Mouse (Mus musculus) kidney, embryonic 15.5 days (tissue): Measurements from ENCODE around the gene Reep6. TPM values are rescaled to one million over a fixed set of nuclear protein-coding genes. Genes with fewer than 3 reads are reported as not detected.

Experiments
- ATAC-seq: fragments of 200-750 bp; cut with Nextera tagmentation; replicated peaks from 2 replicates; pipeline ENCODE4 v1.8.0; 2017; ENCODE audit warnings: moderate TSS enrichment; ENCODE audit not compliant: low FRiP score
- H3K27ac ChIP-seq: fragments of 300-500 bp; sonication (generic); 2 replicates; pipeline ENCODE4 v1.5.1; 2015; ENCODE audit warnings: mild to moderate bottlenecking, inconsistent platforms
- H3K27me3 ChIP-seq: fragments of 300-500 bp; sonication (generic); 2 replicates; pipeline ENCODE4 v1.6.1; 2015; ENCODE audit warnings: inconsistent platforms
- H3K36me3 ChIP-seq: fragments of 300-500 bp; sonication (generic); 2 replicates; pipeline ENCODE4 v1.6.1; 2015; ENCODE audit warnings: inconsistent platforms
- H3K4me1 ChIP-seq: fragments of 300-500 bp; sonication (generic); 2 replicates; pipeline ENCODE4 v1.6.1; 2015; ENCODE audit warnings: inconsistent platforms
- H3K4me2 ChIP-seq: fragments of 300-500 bp; sonication (generic); 2 replicates; pipeline ENCODE4 v1.6.1; 2015; ENCODE audit warnings: moderate library complexity, mild to moderate bottlenecking, inconsistent platforms
- H3K4me3 ChIP-seq: fragments of 300-500 bp; sonication (generic); replicated peaks from 2 replicates; pipeline ENCODE4 v1.5.1; 2015; ENCODE audit warnings: mild to moderate bottlenecking, inconsistent platforms
- H3K9ac ChIP-seq: fragments of 300-500 bp; sonication (generic); 2 replicates; pipeline ENCODE4 v1.6.1; 2015; ENCODE audit warnings: mild to moderate bottlenecking, inconsistent platforms
- H3K9me3 ChIP-seq: fragments of 300-500 bp; sonication (generic); replicated peaks from 2 replicates; pipeline ENCODE4 v1.6.1; 2016; ENCODE audit warnings: inconsistent platforms
- WGBS: fragments of 180-500 bp; shearing (Covaris S2); methylation state at CpG from one replicate; pipeline ENCODE4 v1.1.7; 2015; ENCODE audit warnings: mixed read lengths; 5-methylcytosine and 5-hydroxymethylcytosine counted together
- polyA plus RNA-seq: library from polyadenylated mRNA; unstranded; fragments of >200 nt; fragmentation: Nextera tagmentation; extraction: Ambion mirVana; gene quantifications from 2 replicates; pipeline ENCODE4 v1.2.1, GENCODE M21; 2015

The Reep6 gene
- polyA plus RNA-seq, 1 experiment from 2014 or later: 10.5 TPM

DNA sequence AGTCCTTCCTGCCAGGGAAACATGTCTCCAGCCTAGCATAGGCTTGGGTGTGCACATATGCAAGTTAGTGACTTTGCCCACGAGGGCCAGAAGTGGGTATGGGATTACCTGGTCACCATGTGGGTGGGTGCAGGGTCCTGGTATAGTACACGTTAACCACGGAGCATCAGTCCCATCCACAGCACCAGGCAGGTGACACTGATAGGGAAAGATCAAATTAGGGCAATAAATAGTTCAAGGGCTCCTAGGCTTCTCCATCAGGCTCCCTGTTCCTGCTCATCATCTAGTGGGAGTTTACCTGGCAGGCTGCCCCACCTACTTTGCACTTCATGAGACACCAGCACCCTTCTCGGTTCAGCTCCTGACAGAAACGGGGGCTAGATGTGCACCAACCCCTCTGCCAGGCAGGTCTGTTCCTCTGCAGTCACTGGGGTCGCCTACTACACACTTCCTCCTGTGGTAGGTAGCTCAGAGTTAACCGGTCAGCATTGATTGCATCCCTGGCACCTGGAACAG lies 34.9 kb upstream of the Reep6 start:
- no peaks in the 10 kb centered on the region for H3K9me3 ChIP-seq
- 49% methylated on average over 7 of the region's 7 CpGs for WGBS
- H3K36me3 ChIP-seq: peaks cover 20% of the 10 kb centered on the region
- peaks cover 52% of the 10 kb centered on the region for H3K4me1 ChIP-seq
- peaks cover 35% of the 10 kb centered on the region for H3K27me3 ChIP-seq
- H3K4me3 ChIP-seq: peak overlapping the region; percentile 91; the same call in 1 of the 2 replicates
- H3K27ac ChIP-seq: peak overlapping the region; percentile 68
- ATAC-seq: no peak
- H3K9ac ChIP-seq: peak overlapping the region; percentile 49; the same call in 1 of the 2 replicates
- no peak overlapping the region; the same call in 1 of the 2 replicates for H3K4me2 ChIP-seq

GRCm38 (mm10) chr10:80295618-80296425 lies 33.9 kb upstream of the Reep6 start, which contains the start of gene Apc2:
TSS of gene Apc2 (plus strand) at chr10:80295977.
- Histone ChIP-seq H3K36me3 (peaks cover 20% of the 10 kb centered on the region), H3K27me3 (peaks cover 44% of the 10 kb centered on the region), H3K9ac (peak within 1 kb of the TSS; percentile 49), H3K4me2 (peak within 1 kb of the TSS; percentile 76), H3K4me3 (peak within 1 kb of the TSS; percentile 45), H3K9me3 (no peaks in the 10 kb centered on the region), H3K27ac (peak within 1 kb of the TSS; percentile 68), H3K4me1 (peaks cover 52% of the 10 kb centered on the region)
- 2% methylated on average over 26 of the region's 26 CpGs for WGBS
- peak; percentile 55 for ATAC-seq

DNA sequence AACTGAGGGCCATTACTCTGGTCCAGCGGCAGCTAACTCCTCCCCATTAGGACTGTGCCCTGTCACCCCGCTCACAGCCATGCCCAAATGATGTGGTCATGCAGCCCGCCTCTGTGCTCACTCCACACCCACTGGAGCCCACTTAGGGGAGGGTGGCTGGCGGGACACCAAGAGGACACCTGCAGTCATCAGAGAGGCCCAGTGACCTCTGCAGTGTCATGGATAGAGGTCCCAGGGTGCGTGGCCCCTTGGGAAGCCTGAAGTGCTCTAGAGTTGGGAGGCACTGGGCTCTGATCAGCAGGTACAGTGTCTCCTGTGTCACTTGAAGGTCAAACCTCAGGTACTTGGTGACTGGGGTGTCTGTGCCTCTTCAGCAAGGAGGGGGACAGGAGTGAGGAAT lies 32.9 kb upstream of the Reep6 start:
- Histone ChIP-seq H3K4me3 (no peak overlapping the region), H3K9me3 (no peaks in the 10 kb centered on the region), H3K9ac (no peak overlapping the region), H3K27ac (no peak overlapping the region), H3K4me1 (peaks cover 53% of the 10 kb centered on the region), H3K36me3 (peaks cover 20% of the 10 kb centered on the region), H3K4me2 (peak overlapping the region; percentile 76; the same call in 1 of the 2 replicates), H3K27me3 (peaks cover 54% of the 10 kb centered on the region)
- ATAC-seq: no peak
- WGBS: 77% methylated on average over 5 of the region's 5 CpGs

GRCm38 (mm10) chr10:80297526-80298133 lies 32.1 kb upstream of the Reep6 start:
- H3K27me3 ChIP-seq: peaks cover 62% of the 10 kb centered on the region
- no peaks in the 10 kb centered on the region for H3K9me3 ChIP-seq
- peaks cover 58% of the 10 kb centered on the region for H3K4me1 ChIP-seq
- H3K4me2 ChIP-seq: no peak overlapping the region
- no peak overlapping the region for H3K27ac ChIP-seq
- H3K9ac ChIP-seq: no peak overlapping the region
- H3K4me3 ChIP-seq: no peak overlapping the region
- peaks cover 20% of the 10 kb centered on the region for H3K36me3 ChIP-seq
- 64% methylated on average over 8 of the region's 8 CpGs for WGBS
- no peak for ATAC-seq

DNA sequence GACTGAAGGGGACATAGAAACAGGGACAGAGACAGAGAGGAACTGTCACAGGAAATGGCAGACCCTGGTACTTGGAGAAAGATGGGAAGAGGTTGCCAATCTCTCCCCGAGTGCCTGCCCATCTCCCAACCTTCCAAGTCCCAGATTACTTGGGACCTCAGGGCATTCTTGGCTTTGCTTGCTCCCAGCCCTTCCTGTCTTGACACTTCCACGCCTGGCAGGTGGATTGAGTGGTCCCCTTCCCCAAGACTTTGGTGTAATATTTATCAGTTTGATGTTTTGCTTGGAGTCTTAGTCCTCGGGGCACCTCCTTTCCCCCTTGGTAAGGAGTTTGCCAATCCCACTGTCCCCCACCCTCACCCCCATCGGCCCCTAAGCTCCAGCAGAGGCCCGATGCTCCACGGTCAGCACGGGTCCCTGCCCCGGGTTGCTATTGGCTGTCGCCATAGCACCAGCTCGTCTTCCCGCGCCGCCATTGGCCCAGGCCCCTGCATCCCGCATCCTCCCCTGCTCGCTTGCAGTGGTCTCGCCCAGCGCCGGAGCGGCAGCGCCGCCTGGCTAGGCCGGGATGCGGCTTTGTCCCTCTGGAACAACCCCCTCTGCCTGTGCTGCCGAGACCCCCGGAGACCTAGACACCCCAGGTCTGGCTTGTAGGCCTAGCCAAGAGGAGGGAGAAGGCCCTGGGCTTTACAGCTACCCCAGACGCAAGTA lies 31.0 kb upstream of the Reep6 start:
- Histone ChIP-seq H3K36me3 (peaks cover 14% of the 10 kb centered on the region), H3K4me3 (peak overlapping the region; percentile 18), H3K4me2 (peak overlapping the region; percentile 39), H3K9ac (no peak overlapping the region), H3K27me3 (peaks cover 71% of the 10 kb centered on the region), H3K9me3 (no peaks in the 10 kb centered on the region), H3K27ac (no peak overlapping the region), H3K4me1 (peaks cover 53% of the 10 kb centered on the region)
- 4% methylated on average over 26 of the region's 26 CpGs for WGBS
- no peak for ATAC-seq

DNA sequence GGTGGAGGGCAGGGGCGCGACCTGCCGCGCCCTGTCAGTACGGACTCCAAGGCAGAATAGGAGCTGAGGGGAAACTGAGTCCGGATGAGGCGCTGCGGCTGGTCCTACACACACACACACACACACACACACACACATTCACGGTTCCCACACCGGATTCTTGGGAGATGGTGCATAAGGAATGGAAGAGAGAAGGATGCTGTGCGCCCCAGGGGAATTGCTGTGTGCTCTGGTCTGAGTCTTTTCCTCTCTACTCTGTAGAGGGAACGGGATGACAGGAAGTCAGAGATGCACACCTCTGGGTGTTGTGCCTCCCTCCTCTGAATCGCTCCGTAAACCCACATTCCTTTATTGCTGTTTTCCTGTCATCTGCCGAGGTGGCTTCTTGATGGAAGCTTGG lies 30.5 kb upstream of the Reep6 start:
- Histone ChIP-seq H3K4me3 (peak overlapping the region; percentile 18), H3K4me1 (peaks cover 47% of the 10 kb centered on the region), H3K9ac (no peak overlapping the region), H3K36me3 (peaks cover 8% of the 10 kb centered on the region), H3K9me3 (no peaks in the 10 kb centered on the region), H3K27ac (no peak overlapping the region), H3K27me3 (peaks cover 77% of the 10 kb centered on the region), H3K4me2 (peak overlapping the region; percentile 39)
- 7% methylated on average over 15 of the region's 15 CpGs for WGBS
- ATAC-seq: no peak

GRCm38 (mm10) chr10:80299824-80300223 lies 29.9 kb upstream of the Reep6 start:
- 52% methylated on average over 10 of the region's 10 CpGs for WGBS
- Histone ChIP-seq H3K36me3 (peaks cover 3% of the 10 kb centered on the region), H3K9me3 (no peaks in the 10 kb centered on the region), H3K4me1 (peaks cover 44% of the 10 kb centered on the region), H3K4me3 (no peak overlapping the region), H3K27me3 (peaks cover 82% of the 10 kb centered on the region), H3K27ac (no peak overlapping the region), H3K9ac (no peak overlapping the region), H3K4me2 (no peak overlapping the region)
- ATAC-seq: no peak

- Histone ChIP-seq H3K9me3 (no peaks in the 10 kb centered on the region), H3K4me3 (no peak overlapping the region), H3K4me1 (peaks cover 38% of the 10 kb centered on the region), H3K27ac (no peak overlapping the region), H3K4me2 (no peak overlapping the region), H3K27me3 (peaks cover 91% of the 10 kb centered on the region), H3K36me3 (no peaks in the 10 kb centered on the region), H3K9ac (no peak overlapping the region)
- WGBS: 26% methylated on average over 11 of the region's 11 CpGs
- ATAC-seq: no peak
Observed at GRCm38 (mm10) chr10:80300672-80301181, 29.0 kb upstream of the Reep6 start.

DNA sequence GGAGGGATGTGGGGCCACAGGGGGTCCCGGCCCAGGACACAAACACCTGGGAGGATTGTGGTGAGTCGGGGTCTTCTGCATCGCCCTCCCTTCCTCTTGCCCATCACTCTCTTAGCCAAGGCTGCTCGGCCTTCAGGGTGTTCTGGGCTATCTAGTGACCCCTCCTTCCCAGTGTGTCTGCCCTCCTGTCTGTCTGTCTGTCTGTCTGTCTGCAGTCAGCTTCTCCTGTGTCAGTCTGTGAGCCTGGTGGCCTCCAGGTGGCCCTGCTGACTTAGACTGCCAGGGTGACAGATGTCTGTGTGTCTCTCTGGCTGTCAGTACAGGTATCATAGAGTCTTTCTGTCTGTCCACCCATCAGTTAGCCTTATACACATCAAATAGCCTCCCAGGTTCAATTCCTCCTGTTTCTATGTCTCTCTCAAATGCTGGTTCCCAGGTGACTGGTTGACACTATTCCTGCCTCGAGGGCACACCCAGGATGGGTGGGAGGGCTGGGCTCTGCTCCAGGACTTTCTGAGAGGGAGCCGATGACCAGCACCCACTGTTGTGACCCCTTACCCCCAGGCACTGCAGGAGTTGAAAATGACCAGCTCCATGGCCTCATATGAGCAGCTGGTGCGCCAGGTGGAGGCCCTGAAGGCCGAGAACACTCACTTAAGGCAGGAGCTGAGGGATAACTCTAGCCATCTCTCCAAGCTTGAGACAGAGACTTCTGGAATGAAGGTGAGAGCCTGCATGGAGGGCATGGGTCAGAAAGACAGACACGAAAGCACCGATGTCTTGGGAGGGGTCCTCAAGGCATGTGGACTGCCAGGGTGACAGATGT lies 28.3 kb upstream of the Reep6 start:
- 80% methylated on average over 10 of the region's 10 CpGs for WGBS
- ATAC-seq: no peak
- H3K27ac ChIP-seq: no peak overlapping the region
- no peak overlapping the region for H3K9ac ChIP-seq
- no peak overlapping the region for H3K4me3 ChIP-seq
- no peaks in the 10 kb centered on the region for H3K36me3 ChIP-seq
- H3K4me1 ChIP-seq: peaks cover 31% of the 10 kb centered on the region
- H3K9me3 ChIP-seq: no peaks in the 10 kb centered on the region
- no peak overlapping the region for H3K4me2 ChIP-seq
- peaks cover 98% of the 10 kb centered on the region for H3K27me3 ChIP-seq

- H3K27ac ChIP-seq: no peak overlapping the region
- H3K4me1 ChIP-seq: peaks cover 26% of the 10 kb centered on the region
- no peak overlapping the region for H3K9ac ChIP-seq
- no peak for ATAC-seq
- WGBS: 57% methylated on average over 5 of the region's 5 CpGs
- H3K27me3 ChIP-seq: peaks cover 98% of the 10 kb centered on the region
- 0 out of 2 replicates have a peak overlapping the region, but pooled peaks have one; percentile 4 for H3K4me3 ChIP-seq
- H3K36me3 ChIP-seq: no peaks in the 10 kb centered on the region
- no peaks in the 10 kb centered on the region for H3K9me3 ChIP-seq
- H3K4me2 ChIP-seq: peak overlapping the region; percentile 26
Observed at GRCm38 (mm10) chr10:80302082-80302355, 27.7 kb upstream of the Reep6 start.

GRCm38 (mm10) chr10:80302471-80302881 lies 27.3 kb upstream of the Reep6 start:
- H3K9me3 ChIP-seq: no peaks in the 10 kb centered on the region
- 0 out of 2 replicates have a peak overlapping the region, but pooled peaks have one; percentile 4 for H3K4me3 ChIP-seq
- peak overlapping the region; percentile 26 for H3K4me2 ChIP-seq
- ATAC-seq: peak; percentile 53
- peaks cover 26% of the 10 kb centered on the region for H3K4me1 ChIP-seq
- H3K27ac ChIP-seq: no peak overlapping the region
- 12% methylated on average over 9 of the region's 9 CpGs for WGBS
- H3K36me3 ChIP-seq: no peaks in the 10 kb centered on the region
- 0 out of 2 replicates have a peak overlapping the region, but pooled peaks have one; percentile 17 for H3K9ac ChIP-seq
- H3K27me3 ChIP-seq: peaks cover 98% of the 10 kb centered on the region
